Mouse (Mus musculus): Measurements from ENCODE around the gene 1700019N19Rik.

DNA sequence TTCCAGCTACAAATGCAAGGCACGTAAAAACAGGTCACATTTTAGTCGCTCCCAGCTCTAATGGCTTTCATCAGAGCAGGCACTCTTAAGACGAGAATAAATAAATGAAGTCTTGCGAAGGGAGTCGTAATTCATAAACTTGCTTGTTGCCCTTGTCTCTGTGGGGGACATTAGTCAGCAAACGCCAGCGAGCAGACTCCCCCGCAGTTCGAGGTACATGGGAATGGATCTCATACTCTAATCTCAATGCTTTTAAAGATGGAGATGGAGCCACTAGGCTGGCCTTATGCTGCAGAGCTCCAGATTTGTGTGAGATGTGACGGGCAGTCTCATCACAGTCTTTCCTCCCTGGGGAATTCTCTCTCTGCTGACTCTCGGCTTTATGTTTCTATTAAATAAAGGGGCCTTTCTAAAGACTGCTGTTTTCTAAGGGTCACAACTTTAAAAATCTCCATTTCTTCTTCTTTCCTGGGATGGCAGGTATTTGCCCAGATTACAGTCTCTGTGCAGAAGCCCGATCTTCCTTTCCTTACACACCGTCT, 39.4 kb upstream of the 1700019N19Rik start:
- TF ChIP-seq CTCF (IDR thresholded peaks at IDR 0.05; ENCODE audit: control insufficient read depth, insufficient read depth, low read length), result no peak
- no peak for TF ChIP-seq POLR2A (IDR thresholded peaks at IDR 0.05; ENCODE audit: borderline replicate concordance, control insufficient read depth, low read depth, low read length)
